8 mouse cellular contexts compared by ENCODE assay signal in genomic region chr19:32903454-32904108, GRCm38 (mm10).
A peak's percentile ranks its signal among the peaks of the same experiment; 100 is the strongest.
DNase-seq lines count a peak whose midpoint lies in the region; ATAC-seq and TF ChIP-seq lines count a peak whose summit lies in the region.

No protein-coding gene starts in this region.

- H3K27ac ChIP-seq in liver, adult 2 months (replicated peaks; ENCODE audit: insufficient read depth, low read depth, low read length): no peak overlapping the region
- H3K27ac ChIP-seq in bone marrow, adult 2 months (ENCODE audit: control insufficient read depth, insufficient read depth, low read depth, low read length, poor library complexity): peak overlapping the region; percentile 61; the same call in 1 of the 2 replicates
- no peak overlapping the region for H3K27ac ChIP-seq in forebrain, embryonic 11.5 days (ENCODE audit: low read depth, low read length)
- no peak overlapping the region for H3K27ac ChIP-seq in left cerebral cortex, adult 2 months

- no peaks in the 10 kb centered on the region for H3K79me2 ChIP-seq in liver, adult 2 months (ENCODE audit: control insufficient read depth, insufficient read depth, low read length)

- intact Hi-C loops in left cerebral cortex, adult 2 months (cut with DNase I): no loop called here

- peak; percentile 82 for ATAC-seq in monocyte, adult 5-6 weeks (replicated peaks; ENCODE audit: insufficient number of reproducible peaks, low FRiP score, low TSS enrichment, poor library complexity, severe bottlenecking)
- ATAC-seq in forebrain, embryonic 11.5 days (replicated peaks; ENCODE audit: low FRiP score): no peak

- H3K9ac ChIP-seq in liver, adult 2 months (ENCODE audit: low read depth, low read length): no peak overlapping the region
- H3K9ac ChIP-seq in forebrain, embryonic 11.5 days (ENCODE audit: low read length): no peak overlapping the region

- no peak overlapping the region for H3K4me3 ChIP-seq in liver, adult 2 months (ENCODE audit: insufficient read depth, low read depth, low read length)
- H3K4me3 ChIP-seq in bone marrow, adult 2 months (replicated peaks; ENCODE audit: control insufficient read depth, low read depth, low read length): no peak overlapping the region
- H3K4me3 ChIP-seq in forebrain, embryonic 11.5 days (ENCODE audit: low read depth, low read length): no peak overlapping the region
- no peak overlapping the region for H3K4me3 ChIP-seq in left cerebral cortex, adult 2 months

- DNase-seq in liver, adult 2 months (ENCODE audit: extremely low read depth, low read depth, low spot score): peak; percentile 85
- DNase-seq in liver: no peak
- DNase-seq in heart, postnatal 4 days: peak; percentile 49
- no peak for DNase-seq in cerebellum, adult 8-10 months
- DNase-seq in forebrain, embryonic 11.5 days (ENCODE audit: low spot score): no peak
- no peak for DNase-seq in left cerebral cortex, adult 2 months (ENCODE audit: extremely low spot score in 1 of 2, low spot score in 2 of 2)

- no peaks in the 10 kb centered on the region for H3K27me3 ChIP-seq in liver, adult 2 months (ENCODE audit: control insufficient read depth, insufficient read depth, low read length)
- H3K27me3 ChIP-seq in forebrain, embryonic 11.5 days (ENCODE audit: control insufficient read depth, insufficient read depth, low read length): no peaks in the 10 kb centered on the region

- no peak for TF ChIP-seq CTCF in liver, adult 2 months (IDR thresholded peaks at IDR 0.05; ENCODE audit: low read depth, low read length)
- TF ChIP-seq CTCF in bone marrow, adult 2 months (IDR thresholded peaks at IDR 0.05; ENCODE audit: control insufficient read depth, insufficient read depth, low read length): no peak
- no peak for TF ChIP-seq CTCF in left cerebral cortex, adult 2 months (IDR thresholded peaks at IDR 0.05)

- 40% methylated on average over 7 of the region's 7 CpGs for WGBS in liver, adult 2 months
- WGBS in bone marrow, adult 2 months: 13% methylated on average over 7 of the region's 7 CpGs
- 77% methylated on average over 7 of the region's 7 CpGs for WGBS in forebrain, embryonic 11.5 days

- H3K36me3 ChIP-seq in liver, adult 2 months (ENCODE audit: control insufficient read depth, insufficient read depth, low read length): no peaks in the 10 kb centered on the region
- no peaks in the 10 kb centered on the region for H3K36me3 ChIP-seq in forebrain, embryonic 11.5 days (ENCODE audit: control insufficient read depth, insufficient read depth, low read length)

- no peak overlapping the region for H3K4me2 ChIP-seq in forebrain, embryonic 11.5 days (ENCODE audit: low read depth, low read length, severe bottlenecking)

- no peaks in the 10 kb centered on the region for H3K9me3 ChIP-seq in forebrain, embryonic 11.5 days (ENCODE audit: control insufficient read depth, low read length)

- no peak for TF ChIP-seq POLR2A in liver, adult 2 months (IDR thresholded peaks at IDR 0.05; ENCODE audit: extremely low read depth, insufficient read depth, low read length)
- TF ChIP-seq POLR2A in bone marrow, adult 2 months (IDR thresholded peaks at IDR 0.05; ENCODE audit: borderline replicate concordance, control insufficient read depth, low read depth, low read length): no peak

- H3K4me1 ChIP-seq in liver, adult 2 months (ENCODE audit: control insufficient read depth, insufficient read depth, low read length): peaks cover 10% of the 10 kb centered on the region
- H3K4me1 ChIP-seq in bone marrow, adult 2 months (ENCODE audit: control insufficient read depth, insufficient read depth, low read length): peaks cover 13% of the 10 kb centered on the region
- no peaks in the 10 kb centered on the region for H3K4me1 ChIP-seq in forebrain, embryonic 11.5 days (replicated peaks; ENCODE audit: control insufficient read depth, insufficient read depth, low read length)

Comparison
In these comparisons a context has a peak if more than half of its experiments do, and no peak if none do; other contexts are left out.
1. DNase-seq: peak in liver, adult 2 months (single experiment) and heart, postnatal 4 days (single experiment); none in liver (single experiment), cerebellum, adult 8-10 months (single experiment), forebrain, embryonic 11.5 days (single experiment) and left cerebral cortex, adult 2 months (0 of 2).